Mouse (Mus musculus) heart, postnatal 36 days (tissue): ENCODE data around the gene Prpf4. TPM values are rescaled to one million over a fixed set of nuclear protein-coding genes. Genes with fewer than 3 reads are reported as not detected.
A peak's percentile ranks its signal among the peaks of the same experiment; 100 is the strongest.

ENCODE experiments used
- DNase-seq, 2 experiments: peaks; one replicate each; pipeline ENCODE4 v3.0.0; 2021 to 2022
- intact Hi-C: fragments of 180-260 bp; cut with DNase I; formaldehyde crosslinking; loops from one replicate; pipeline ENCODE4 v1.15.1; 2025
- total RNA-seq, 2 experiments: library from RNA; stranded (reverse); gene quantifications; 2 replicates each; pipeline ENCODE4 v1.2.3; 2021

Prpf4 gene
- total RNA-seq, 2 experiments from 2014 or later: 10.0 to 10.6 TPM

DNA sequence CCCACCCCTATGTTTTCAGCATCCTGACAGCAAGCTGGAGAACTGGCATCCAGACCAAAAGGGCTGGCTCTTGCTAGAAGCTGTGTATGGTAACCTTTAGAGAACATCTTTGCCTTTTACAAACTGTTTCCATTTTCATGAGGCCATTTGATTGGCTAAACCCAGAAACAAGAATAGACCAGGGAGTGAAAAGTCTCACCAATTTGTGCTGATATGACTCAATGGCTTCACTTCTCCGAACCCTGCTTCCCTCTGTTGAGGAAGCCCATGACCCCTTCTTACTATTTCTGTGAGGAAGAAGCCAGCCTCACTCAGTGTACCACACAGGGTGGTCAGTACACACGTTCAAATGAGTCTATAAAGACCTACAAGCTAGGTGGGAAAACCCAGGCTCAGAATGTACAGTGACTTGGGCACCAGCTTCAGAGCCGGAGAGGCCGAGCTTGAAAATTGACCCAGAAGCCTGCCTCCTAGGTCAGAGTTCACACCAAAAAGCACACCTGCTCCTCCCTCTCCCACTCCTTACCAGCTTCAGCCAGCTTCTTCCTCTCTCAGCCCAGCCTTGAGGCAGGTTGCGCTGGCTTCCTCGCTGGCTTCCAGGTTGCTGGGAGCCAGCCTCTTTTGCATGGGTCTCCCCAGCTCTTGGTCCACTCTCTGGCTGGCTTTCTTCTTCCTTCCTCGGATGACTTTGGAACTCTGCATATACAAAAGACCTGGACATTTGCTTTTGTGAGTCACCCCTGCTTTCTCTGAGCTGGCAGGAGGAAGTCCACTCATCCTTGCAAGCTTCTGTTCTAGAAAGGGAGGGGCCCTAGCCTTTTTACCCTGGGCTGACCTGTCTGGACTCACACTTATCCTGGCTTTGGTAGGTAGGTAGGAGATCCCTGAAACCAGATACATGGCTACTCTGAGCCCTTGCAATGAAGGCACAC lies 25.6 kb downstream of the Prpf4 start:
- intact Hi-C loops: no loop called here
- no peak for DNase-seq

DNA sequence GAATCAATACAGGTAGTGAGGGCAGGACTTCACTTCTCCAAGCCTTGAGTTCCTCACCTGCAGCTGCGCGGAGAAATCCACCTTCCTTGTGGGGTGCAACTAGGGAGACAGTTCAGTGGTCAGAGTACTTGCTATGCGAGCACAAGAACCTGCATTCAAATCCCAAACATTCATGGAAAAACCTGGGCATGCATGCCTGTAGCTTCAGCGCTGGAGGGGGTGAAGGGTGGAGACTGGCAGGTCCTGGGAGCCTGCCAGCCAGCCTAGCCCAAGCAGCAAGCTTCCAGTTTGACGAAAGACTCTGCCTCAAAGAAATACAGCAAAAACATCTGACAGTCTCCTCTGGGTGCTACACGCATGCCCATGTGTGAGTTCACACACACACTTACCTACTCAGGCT lies 26.5 kb downstream of the Prpf4 start, which contains the start of gene Rnf183:
Rnf183 (minus strand) TSS at position 172 of the 400 bp plus-strand sequence.
- DNase-seq: no peak
- intact Hi-C loops: no loop called here

DNA sequence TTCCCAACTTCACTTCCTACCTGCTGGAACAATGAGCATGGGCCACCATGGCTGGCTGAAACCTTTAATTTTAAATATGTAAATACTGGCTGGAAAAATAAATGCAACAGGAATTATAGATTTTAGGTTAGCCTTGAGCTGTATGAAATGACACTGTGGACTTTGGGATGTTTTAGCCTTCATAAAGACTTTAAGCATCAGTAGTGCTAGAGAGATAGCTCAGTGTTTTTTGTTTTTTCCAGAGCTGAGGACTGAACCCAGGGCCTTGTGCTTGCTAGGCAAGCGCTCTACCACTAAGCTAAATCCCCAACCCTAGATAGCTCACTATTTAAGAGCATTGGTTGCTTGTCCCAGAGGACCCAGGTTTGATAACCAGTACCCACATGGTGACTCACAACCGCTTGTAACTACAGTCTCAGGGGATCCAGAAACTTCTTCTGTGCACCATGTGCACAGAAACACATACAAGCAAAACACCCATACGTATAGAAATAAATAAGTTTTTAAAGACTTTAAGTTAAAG lies 28.7 kb downstream of the Prpf4 start:
- intact Hi-C loops: no loop called here
- DNase-seq: no peak

DNA sequence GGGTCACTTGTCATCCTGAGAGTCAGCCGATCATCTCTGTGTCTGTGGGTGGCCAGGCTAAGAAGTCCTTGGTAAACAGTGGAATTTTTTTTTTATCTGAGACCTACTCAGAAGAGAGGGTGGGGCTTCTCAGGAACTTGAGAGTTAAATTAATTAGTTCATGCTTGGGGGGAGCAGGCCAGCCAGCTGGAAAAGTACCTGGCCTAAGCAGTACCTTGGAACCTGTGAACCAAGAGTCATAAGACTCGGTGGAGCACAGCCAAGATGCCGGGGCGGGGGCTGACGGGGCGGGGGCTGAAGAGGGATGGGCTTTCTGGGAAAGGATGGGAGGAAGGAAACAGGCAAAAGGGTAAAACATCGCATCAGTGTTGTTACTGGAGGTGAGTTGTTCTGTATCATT lies 29.3 kb downstream of the Prpf4 start:
- intact Hi-C loops: no loop called here
- no peak for DNase-seq

DNA sequence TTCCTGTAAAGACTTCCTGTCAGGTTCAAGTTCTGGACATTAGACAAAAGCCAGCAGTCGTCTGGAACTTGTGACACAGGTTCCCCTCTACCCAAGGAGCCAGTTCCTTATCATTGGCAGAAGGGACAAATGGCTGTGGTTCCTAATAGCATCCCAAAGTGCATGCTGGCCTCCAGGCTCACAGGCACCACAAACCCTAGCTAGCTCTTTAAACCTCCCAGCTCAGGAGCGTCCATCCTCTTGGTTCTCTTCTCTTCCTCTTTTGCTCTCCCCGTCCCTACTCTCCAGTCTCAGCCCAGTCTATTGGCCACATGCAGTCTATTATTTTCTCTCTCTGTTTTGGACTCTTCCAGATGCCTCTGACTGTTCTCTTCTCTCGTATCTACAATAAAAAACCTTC lies 31.2 kb downstream of the Prpf4 start:
- intact Hi-C loops: no loop called here
- no peak for DNase-seq

DNA sequence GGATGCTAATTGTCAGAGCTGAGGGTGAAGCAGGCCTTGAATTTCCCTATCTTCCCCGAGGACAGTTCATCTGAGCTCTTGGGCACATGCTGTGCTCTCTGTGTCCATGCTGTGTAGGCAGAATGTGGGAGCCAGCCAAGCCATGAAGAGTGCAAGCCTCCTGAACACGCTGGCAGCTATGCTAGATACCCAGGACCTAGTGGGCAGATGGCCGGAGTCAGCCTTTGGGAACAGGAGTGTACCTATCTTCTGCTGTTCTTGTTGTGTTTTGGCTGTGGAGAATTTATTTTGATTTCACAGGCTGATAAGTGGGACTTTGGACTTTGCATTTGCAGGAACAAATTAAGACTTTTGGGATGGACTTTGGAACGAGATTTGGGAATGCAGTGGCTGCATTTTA lies 31.9 kb downstream of the Prpf4 start:
- intact Hi-C loops: no loop called here
- DNase-seq: no peak

DNA sequence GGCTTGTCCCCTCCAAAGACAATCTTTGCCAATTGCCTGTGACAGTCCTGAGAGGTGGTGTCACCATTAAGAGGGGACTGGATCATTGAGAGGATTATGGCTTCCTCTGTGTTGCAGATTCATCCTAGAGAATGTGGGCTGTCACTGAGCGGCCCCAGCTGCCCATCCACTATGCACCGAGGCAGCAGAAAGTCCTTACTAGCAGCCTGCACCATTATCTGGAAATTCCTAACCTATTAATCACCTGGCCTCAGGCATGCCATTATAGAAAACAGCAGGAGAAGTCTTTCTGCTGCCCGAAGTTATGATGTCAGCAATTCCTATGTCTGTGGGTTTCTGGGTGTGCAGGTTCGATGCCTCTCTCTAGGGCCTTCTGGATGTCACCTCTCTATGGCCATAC lies 32.4 kb downstream of the Prpf4 start:
- intact Hi-C loops: no loop called here
- DNase-seq: no peak

DNA sequence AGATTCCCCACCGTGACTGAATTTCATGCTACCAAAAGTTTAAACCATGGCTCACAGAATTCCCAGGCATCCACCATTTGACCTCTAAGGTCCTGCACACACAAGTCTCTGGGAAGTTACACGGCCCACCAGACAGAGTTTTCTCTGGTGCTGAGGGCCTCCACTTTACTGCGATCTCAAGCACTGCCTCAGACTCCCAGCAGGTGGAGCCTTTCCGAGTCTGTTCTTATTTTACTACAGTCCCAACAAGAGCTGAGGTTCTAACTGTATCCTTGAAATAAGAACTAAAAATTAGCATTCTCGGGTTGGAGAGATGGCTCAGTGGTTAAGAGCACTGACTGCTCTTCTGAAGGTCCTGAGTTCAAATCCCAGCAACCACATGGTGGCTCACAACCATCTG lies 46.4 kb downstream of the Prpf4 start:
- intact Hi-C loops: loop anchor here (5.0 kb wide), 2 partner anchors 52 to 307 kb away; no protein-coding TSS in a partner anchor
- peak; percentile 21 to 41 for DNase-seq

DNA sequence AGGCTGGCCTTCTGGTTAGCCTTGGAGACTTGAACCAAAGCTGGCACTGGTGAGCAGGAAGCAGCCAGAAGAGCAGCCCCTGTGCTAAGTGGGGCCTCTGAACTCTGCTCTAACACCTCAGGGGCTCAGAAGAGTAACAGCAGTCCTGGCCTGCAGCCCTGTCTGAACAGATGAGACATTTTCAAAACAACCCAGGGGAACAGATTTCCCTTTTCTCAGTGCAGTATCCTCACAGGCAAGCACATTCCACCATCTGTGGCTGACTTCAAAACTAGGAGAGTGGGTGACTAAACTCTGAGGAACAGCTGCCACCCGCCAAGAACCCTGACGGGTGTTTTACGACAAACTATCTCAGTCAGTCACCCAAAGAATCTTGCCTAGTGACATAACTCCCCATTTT lies 50.5 kb downstream of the Prpf4 start:
- intact Hi-C loops: loop anchor here (5.0 kb wide), 2 partner anchors 48 to 303 kb away; no protein-coding TSS in a partner anchor

DNA sequence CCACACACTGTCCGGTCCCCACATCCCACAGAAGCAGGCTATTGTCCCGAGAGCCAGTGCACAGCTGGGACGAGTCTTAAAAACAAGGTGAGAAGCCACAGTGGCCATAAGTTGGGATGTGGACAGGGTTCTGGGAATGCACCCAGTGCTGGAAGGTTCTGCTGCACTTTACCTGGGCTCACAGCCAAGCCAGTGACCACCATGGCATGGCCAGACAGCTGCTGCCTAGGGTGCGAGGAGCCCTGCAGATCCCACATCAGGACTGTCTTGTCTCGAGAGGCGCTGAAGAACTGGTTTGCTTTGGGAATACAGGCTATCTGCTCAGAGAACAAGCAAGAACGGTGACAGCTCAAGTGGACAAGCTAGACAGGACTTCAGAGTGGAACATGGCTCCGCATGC lies 51.8 kb downstream of the Prpf4 start:
- DNase-seq: no peak
- intact Hi-C loops: no loop called here

More for the DNA sequence above, 50.5 kb downstream of the Prpf4 start:
- DNase-seq: no peak

DNA sequence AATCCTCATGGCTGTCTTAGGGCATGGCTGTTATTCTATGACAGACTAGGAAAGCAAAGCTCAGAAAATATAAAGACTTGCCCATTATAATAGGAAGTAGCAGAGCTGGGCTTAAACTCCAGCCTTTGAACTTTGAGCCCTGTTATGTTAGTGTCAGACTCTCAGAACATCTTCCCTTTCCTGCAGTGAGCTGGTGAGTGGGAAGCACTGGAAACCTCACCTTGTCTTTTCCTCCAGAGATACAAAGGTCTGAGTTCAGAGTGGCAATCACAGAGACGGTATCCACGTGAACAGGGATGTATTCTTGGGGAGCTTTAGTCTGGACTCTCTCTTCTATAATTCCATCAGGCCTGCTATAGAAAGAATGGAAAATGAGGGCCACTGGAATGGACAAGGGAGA lies 54.5 kb downstream of the Prpf4 start:
- intact Hi-C loops: no loop called here
- DNase-seq: no peak

DNA sequence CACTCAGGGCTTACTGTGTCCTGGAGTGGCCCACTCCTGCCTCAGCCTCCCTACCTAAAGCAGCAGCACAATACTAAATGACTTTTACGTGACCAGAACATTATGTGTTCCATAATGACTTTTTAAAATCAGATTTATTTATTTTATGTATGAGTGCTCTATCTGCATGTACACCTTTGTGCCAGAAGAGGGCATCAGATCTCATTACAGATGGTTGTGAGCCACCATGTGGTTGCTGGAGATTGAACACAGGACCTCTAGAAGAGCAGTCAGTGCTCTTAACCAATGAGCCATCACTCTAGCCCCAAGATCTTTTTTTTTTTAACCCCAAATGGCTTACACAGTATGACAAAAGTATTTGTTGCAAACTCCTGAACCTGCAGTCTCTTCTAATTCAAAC lies 59.6 kb downstream of the Prpf4 start:
- intact Hi-C loops: loop anchor here (5.0 kb wide), 1 partner anchor 34 kb away; the partner anchor contains the start of gene Hdhd3
- DNase-seq: no peak

DNA sequence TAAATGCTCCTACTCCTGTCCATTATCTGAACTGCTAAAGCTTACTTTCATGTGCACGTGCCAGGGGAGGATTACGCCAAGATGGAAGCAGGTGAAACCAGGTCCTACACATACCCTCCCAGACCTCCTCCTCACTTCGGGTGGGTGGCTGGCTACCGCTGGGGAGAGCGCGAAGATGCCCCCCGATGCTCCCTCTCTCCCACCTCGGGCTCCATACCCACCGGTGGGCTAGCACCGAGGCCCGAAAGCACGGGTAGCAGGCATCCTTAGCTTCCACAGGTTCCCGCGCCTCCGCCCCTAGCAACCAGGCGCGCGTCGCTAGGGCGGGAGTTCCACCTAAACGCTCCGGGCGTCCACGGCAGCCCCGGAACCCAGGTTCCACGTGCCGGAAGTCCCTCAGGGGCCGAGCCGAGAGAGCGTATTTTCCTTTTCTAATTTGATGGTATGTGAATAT lies 62.0 kb downstream of the Prpf4 start, which contains the start of gene Wdr31:
Wdr31 (minus strand) TSS at position 299 of the 454 bp plus-strand sequence.
- peak; percentile 66 to 71 for DNase-seq
- intact Hi-C loops: no loop called here

DNA sequence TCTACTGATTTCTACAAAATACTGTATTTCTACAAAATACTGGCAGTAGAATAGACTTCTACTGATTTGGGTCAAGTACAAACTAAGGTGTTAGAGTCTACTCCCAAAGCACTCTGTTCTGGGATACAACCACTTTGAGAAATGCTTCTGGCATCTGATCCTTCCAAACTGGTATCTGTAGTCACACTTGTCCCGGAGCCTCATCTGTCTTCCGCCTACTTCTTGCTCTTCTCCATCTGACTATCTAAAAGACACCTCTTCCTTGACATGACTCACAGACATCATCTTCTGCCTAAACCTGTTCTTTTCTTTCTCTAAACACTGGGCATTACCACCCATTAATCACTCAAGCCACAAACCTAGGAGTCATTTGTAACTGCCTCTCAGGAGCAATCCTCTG lies 63.5 kb downstream of the Prpf4 start:
- intact Hi-C loops: no loop called here
- no peak for DNase-seq

DNA sequence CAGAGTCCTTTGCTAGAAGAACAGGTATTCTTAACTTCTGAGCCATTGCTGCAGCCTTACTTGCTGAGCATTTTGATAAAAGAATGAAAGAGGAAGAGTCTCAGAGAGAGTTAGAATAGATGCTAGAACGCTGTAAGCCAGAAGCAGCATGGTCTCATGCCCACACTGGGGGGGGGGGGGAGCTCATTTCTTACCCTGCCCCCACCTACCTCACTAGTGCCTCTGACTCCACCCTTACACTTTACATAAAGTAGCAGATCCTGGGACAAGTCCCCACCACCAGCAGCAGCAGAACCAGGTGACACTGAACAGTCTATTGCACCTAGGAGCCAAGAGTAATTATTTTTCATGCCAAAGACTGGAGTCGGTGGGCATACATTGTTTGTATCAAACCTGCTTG lies 66.5 kb downstream of the Prpf4 start:
- no peak for DNase-seq
- intact Hi-C loops: no loop called here

DNA sequence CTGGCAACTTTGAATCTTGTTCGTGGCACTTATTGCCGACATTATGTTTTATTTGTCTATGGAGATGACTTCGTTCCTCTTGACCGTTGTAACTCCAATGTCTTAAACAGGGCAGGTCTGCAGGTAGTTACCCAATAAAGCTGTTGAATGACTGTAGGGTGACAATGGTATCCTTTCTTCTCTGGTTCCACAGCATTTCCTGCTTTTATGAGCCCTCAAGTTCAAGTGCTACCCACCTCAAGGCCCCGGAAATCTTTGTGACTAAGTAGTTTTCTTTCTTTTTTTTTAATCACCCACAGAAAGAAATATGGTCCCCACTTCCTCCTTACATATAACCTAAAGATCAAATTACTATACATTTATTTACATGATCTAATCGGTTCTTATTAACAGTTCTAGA lies 67.2 kb downstream of the Prpf4 start:
- no peak for DNase-seq
- intact Hi-C loops: no loop called here

Other genes starting within 250 kb of the Prpf4 start
- 1 to 10 TPM; 1.9 to 2.2 TPM for gene Zfp37, start 177.8 kb upstream of the Prpf4 start, total RNA-seq
- gene Slc31a2, start 146.2 kb upstream of the Prpf4 start, total RNA-seq: 10 to 100 TPM; 17.8 to 29.7 TPM
- 10 to 100 TPM; 19.3 to 23.2 TPM for gene Fkbp15, start 48.2 kb upstream of the Prpf4 start, total RNA-seq
- gene Slc31a1, start 48.1 kb upstream of the Prpf4 start, total RNA-seq: 10 to 100 TPM; 18.8 to 20.3 TPM
- 10 to 100 TPM; 42.7 to 43.6 TPM for gene Cdc26, start 155 bp upstream of the Prpf4 start, total RNA-seq
- gene Rnf183, start 26.5 kb downstream of the Prpf4 start, total RNA-seq: not detected
- gene Wdr31, start 62.1 kb downstream of the Prpf4 start, total RNA-seq: under 1 TPM; 0.24 to 0.53 TPM
- not detected for gene Bspry, start 71.3 kb downstream of the Prpf4 start, total RNA-seq
- 1 to 10 TPM; 3.2 to 3.8 TPM for gene Hdhd3, start 94.7 kb downstream of the Prpf4 start, total RNA-seq
- gene Alad, start 111.1 kb downstream of the Prpf4 start, total RNA-seq: 10 to 100 TPM; 68.1 to 68.2 TPM
- 10 to 100 TPM; 17.1 to 20.2 TPM for gene Pole3, start 116.3 kb downstream of the Prpf4 start, total RNA-seq
- under 1 TPM in 1 of 2 experiments, not detected in 1; 0.22 TPM for gene 4933430I17Rik, start 116.6 kb downstream of the Prpf4 start, total RNA-seq
- 10 to 100 TPM; 26.8 to 37.1 TPM for gene Rgs3, start 151.1 kb downstream of the Prpf4 start, total RNA-seq